Mouse (Mus musculus) embryonic fibroblast, embryonic 13.5 days (primary cell): ENCODE results near the gene Lmo1. TPM values are rescaled to one million over a fixed set of nuclear protein-coding genes. Genes with fewer than 3 reads are reported as not detected.
A peak's percentile ranks its signal among the peaks of the same experiment; 100 is the strongest.

Source experiments
- H3K27ac ChIP-seq: 2 replicates; pipeline ENCODE4 v1.5.1; 2012; ENCODE audit warnings: low read length, control low read depth, inconsistent platforms; ENCODE audit not compliant: insufficient read depth
- H3K4me1 ChIP-seq: 2 replicates; pipeline ENCODE4 v1.6.1; 2011; ENCODE audit warnings: low read length; ENCODE audit not compliant: control insufficient read depth, insufficient read depth
- H3K4me3 ChIP-seq: 2 replicates; pipeline ENCODE4 v1.5.1; 2011; ENCODE audit warnings: mild to moderate bottlenecking, control low read depth, low read length; ENCODE audit not compliant: insufficient read depth
- CTCF ChIP-seq: IDR thresholded peaks from 2 replicates; pipeline ENCODE4 v1.5.1; 2011; ENCODE audit warnings: mild to moderate bottlenecking, control low read depth, low read length, moderate library complexity, borderline replicate concordance; ENCODE audit not compliant: insufficient read depth
- POLR2A ChIP-seq: IDR thresholded peaks from 2 replicates; pipeline ENCODE4 v1.6.1; 2011; ENCODE audit warnings: low read depth, mild to moderate bottlenecking, control low read depth, low read length, moderate library complexity
- polyA plus RNA-seq: library from polyadenylated mRNA; stranded (reverse); fragments of >200 nt; gene quantifications from 2 replicates; pipeline ENCODE4 v1.2.4, GENCODE M21; 2011; ENCODE audit warnings: low read depth; ENCODE audit not compliant: missing spikeins, insufficient read length

The Lmo1 gene
- polyA plus RNA-seq, result 2.4 and 5.3 TPM in 2 replicates

GRCm38 (mm10) chr7:109174949-109175669, at the start of gene Lmo1:
Gene Lmo1, minus strand, starts transcription at chr7:109175207.
- Histone ChIP-seq H3K27ac (no peak within 1 kb of the TSS), H3K4me1 (0 out of 2 replicates have a peak, but pooled peaks cover 3% of the 10 kb centered on the region), H3K4me3 (peak within 1 kb of the TSS; percentile 67)
- TF ChIP-seq CTCF (no peak), POLR2A (0 out of 2 replicates have a peak, but pooled peaks have one; percentile 21)

DNA sequence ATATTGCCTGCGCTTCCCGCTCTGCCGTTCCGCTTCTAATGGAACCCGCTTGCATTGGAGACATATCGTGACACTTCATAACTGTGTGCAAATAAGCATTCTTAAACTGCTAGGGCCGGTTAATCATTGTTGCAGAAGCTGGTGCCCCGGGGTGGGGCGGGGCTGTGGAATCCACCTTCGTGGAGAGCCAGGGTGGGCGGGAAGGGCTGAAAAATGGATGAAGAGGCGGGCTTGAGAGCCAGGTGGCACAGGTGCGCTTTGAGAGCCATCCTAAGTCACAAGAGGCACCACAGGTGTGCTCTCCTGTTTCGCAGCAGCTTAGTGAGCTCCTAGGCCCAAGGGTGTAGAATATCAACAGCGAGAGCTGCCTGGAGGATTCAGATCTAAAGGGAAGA, 46.7 kb upstream of the Lmo1 start:
- TF ChIP-seq POLR2A (no peak), CTCF (no peak)
- Histone ChIP-seq H3K27ac (no peak overlapping the region), H3K4me1 (no peaks in the 10 kb centered on the region), H3K4me3 (no peak overlapping the region)

GRCm38 (mm10) chr7:109220766-109221715, 46.0 kb upstream of the Lmo1 start:
- H3K27ac ChIP-seq, result no peak overlapping the region
- no peak for TF ChIP-seq POLR2A
- no peak for TF ChIP-seq CTCF
- H3K4me1 ChIP-seq, result no peaks in the 10 kb centered on the region
- H3K4me3 ChIP-seq, result no peak overlapping the region

DNA sequence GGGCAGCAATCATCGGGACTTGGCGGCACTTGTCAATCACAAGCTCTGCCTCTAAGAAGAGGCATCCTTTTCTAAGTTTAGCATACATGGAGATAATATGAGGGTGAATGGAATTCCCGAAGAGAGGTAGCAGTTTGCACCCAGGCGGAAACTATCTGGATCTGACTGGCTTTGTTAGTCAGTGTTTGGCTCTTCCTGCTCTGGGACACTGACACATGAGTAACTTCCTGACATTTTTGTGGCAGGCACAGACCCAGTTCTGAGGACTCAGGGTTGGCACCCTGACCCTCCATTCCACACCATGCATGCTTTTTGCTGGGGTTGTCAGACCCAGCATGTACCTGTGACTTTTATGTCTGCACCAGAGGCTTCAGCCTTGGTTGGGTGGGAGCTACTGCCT, 45.0 kb upstream of the Lmo1 start:
- H3K27ac ChIP-seq, result no peak overlapping the region
- no peak overlapping the region for H3K4me3 ChIP-seq
- TF ChIP-seq POLR2A (no peak), CTCF (no peak)
- H3K4me1 ChIP-seq, result no peaks in the 10 kb centered on the region

DNA sequence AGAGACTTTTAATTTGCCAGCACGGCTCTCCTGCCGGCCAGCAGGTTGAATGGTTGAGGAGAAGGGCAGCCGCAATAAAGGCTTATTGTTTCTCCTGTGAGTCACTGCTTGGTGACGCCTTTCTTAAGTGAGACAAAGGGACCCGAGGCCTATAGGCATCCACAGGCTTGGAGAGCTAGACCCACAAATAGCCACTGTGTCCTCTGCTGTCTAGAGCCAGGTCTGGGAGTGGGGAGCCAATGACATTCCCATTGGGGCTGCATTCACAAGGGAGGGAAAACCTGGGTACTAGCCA, 43.9 kb upstream of the Lmo1 start:
- Histone ChIP-seq H3K27ac (no peak overlapping the region), H3K4me3 (no peak overlapping the region)
- TF ChIP-seq CTCF, result no peak
- no peak for TF ChIP-seq POLR2A

GRCm38 (mm10) chr7:109218130-109218976, 43.3 kb upstream of the Lmo1 start:
- TF ChIP-seq CTCF (peak; percentile 46; the same call in 1 of the 2 replicates), POLR2A (no peak)
- Histone ChIP-seq H3K4me1 (no peaks in the 10 kb centered on the region), H3K4me3 (no peak overlapping the region), H3K27ac (no peak overlapping the region)

More for the DNA sequence above, 43.9 kb upstream of the Lmo1 start:
- no peaks in the 10 kb centered on the region for H3K4me1 ChIP-seq

DNA sequence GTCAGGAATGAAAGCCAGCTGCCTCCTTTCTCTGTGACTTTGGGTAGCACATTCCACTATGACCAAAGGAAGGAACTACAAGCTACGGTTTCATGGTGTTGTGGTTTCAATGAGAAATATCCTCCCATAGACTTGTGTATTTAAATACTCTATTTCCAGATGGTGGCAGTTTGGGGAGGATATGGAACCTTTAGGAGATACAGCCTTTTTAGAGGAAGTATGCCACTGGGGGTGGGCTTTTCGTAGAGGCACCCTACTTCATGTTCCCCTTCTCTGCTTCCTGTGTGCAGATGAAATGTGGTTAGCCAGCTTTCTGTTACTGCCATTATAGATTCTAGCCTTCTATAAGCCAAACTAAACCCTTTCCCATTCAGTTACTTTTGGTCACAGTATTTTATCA, 34.8 kb upstream of the Lmo1 start:
- Histone ChIP-seq H3K27ac (no peak overlapping the region), H3K4me3 (no peak overlapping the region), H3K4me1 (no peaks in the 10 kb centered on the region)
- no peak for TF ChIP-seq CTCF
- no peak for TF ChIP-seq POLR2A

DNA sequence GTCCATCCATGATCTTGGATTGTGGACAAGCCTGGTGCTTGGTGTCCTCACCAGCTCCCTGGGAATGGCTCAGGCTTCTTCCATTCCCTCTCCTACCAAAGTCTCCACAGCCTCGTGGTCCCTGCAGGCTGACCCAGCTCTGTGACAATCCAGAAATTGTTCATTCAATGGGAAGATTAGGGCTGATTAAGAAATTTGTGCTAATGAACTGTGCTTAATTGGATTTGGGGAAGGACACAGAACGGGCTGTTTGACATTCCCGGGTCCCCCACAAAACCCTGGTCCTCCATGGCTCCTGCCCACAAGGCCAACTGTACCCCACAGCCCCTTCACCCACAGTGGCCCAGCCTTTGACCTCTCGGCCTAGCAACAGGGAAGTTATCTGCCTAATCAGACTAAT, 32.8 kb upstream of the Lmo1 start:
- no peak for TF ChIP-seq CTCF
- no peak for TF ChIP-seq POLR2A
- Histone ChIP-seq H3K4me1 (no peaks in the 10 kb centered on the region), H3K4me3 (no peak overlapping the region), H3K27ac (no peak overlapping the region)

DNA sequence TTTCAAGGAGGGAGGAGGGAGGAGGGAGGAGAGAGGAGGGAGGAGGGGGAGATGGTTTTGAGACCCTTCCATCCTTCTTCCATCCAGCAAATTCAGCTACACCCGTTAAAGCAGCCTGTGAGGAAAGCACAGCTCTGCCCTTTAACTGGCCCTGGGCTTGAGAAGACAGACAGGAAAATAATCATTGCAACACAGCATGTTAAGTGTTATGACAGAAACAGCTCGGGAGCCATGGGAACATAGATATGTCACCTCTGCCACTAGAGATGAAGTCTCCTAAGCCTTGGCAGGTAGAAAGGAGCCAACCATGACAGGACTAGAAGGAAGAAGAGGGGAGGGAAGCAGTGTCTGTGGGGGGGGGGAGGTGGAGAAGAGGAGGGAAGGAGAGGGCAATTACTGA, 31.4 kb upstream of the Lmo1 start:
- TF ChIP-seq CTCF (no peak), POLR2A (no peak)
- no peaks in the 10 kb centered on the region for H3K4me1 ChIP-seq
- H3K4me3 ChIP-seq, result no peak overlapping the region
- H3K27ac ChIP-seq, result no peak overlapping the region
